Mouse (Mus musculus): ENCODE measurements around the gene Lrp3.

GRCm38 (mm10) chr7:35185889-35186569, 29.3 kb downstream of the Lrp3 start, which contains the start of gene Slc7a10:
- TF ChIP-seq CTCF (IDR thresholded peaks at IDR 0.05; ENCODE audit: low read depth, low read length) (no peak), POLR2A (IDR thresholded peaks at IDR 0.05; ENCODE audit: insufficient read depth, low read length) (no peak)

Data from ES-Bruce4 (cell line).